Mouse (Mus musculus) heart, embryonic 14.5 days (tissue): ENCODE data around the gene 4430402I18Rik. TPM values are rescaled to one million over a fixed set of nuclear protein-coding genes. Genes with fewer than 3 reads are reported as not detected.

Source experiments
- ATAC-seq: fragments of 200-750 bp; cut with Nextera tagmentation; 2 replicates; pipeline ENCODE4 v1.8.0; 2017; ENCODE audit warnings: low read depth, moderate TSS enrichment; ENCODE audit not compliant: insufficient number of reproducible peaks, insufficient read depth, low FRiP score
- H3K27ac ChIP-seq, 2 experiments: fragments of 200-500 bp in 1 of 2; fragments of 300-500 bp in 1 of 2; sonication (generic) in 1 of 2; replicated peaks in 1 of 2; 2 replicates each; pipeline ENCODE4 v1.5.1; 2012 to 2014; ENCODE audit warnings: low read depth in 2 of 2, low read length in 2 of 2, control low read depth in 1 of 2, mild to moderate bottlenecking in 1 of 2, mixed read lengths in 1 of 2; ENCODE audit not compliant: control insufficient read depth in 1 of 2, insufficient read depth in 1 of 2
- H3K27me3 ChIP-seq: fragments of 300-500 bp; sonication (generic); 2 replicates; pipeline ENCODE4 v1.6.1; 2014; ENCODE audit warnings: mild to moderate bottlenecking, low read length, control low read depth; ENCODE audit not compliant: control insufficient read depth, insufficient read depth
- H3K36me3 ChIP-seq: fragments of 300-500 bp; sonication (generic); 2 replicates; pipeline ENCODE4 v1.6.1; 2014; ENCODE audit warnings: mild to moderate bottlenecking, control low read depth, low read length, mixed read lengths; ENCODE audit not compliant: control insufficient read depth, insufficient read depth
- H3K4me1 ChIP-seq, 2 experiments: fragments of 200-500 bp in 1 of 2; fragments of 300-500 bp in 1 of 2; sonication (generic) in 1 of 2; 2 replicates each; pipeline ENCODE4 v1.6.1; 2012 to 2014; ENCODE audit warnings: low read length in 2 of 2, control low read depth in 1 of 2, mixed read lengths in 1 of 2; ENCODE audit not compliant: control insufficient read depth in 2 of 2, insufficient read depth in 2 of 2
- H3K4me2 ChIP-seq: fragments of 300-500 bp; sonication (generic); 2 replicates; pipeline ENCODE4 v1.6.1; 2014; ENCODE audit warnings: mild to moderate bottlenecking, low read length
- H3K4me3 ChIP-seq, 2 experiments: fragments of 200-500 bp in 1 of 2; fragments of 300-500 bp in 1 of 2; sonication (generic) in 1 of 2; 2 replicates each; pipeline ENCODE4 v1.5.1; 2012 to 2014; ENCODE audit warnings: low read length in 2 of 2, mild to moderate bottlenecking in 2 of 2, control low read depth in 1 of 2, low read depth in 1 of 2, moderate library complexity in 1 of 2; ENCODE audit not compliant: control insufficient read depth in 1 of 2, insufficient read depth in 1 of 2
- H3K9ac ChIP-seq: fragments of 300-500 bp; sonication (generic); 2 replicates; pipeline ENCODE4 v1.6.1; 2014; ENCODE audit warnings: mild to moderate bottlenecking, low read length
- H3K9me3 ChIP-seq: fragments of 300-500 bp; sonication (generic); 2 replicates; pipeline ENCODE4 v1.6.1; 2016; ENCODE audit warnings: low read length, control low read depth; ENCODE audit not compliant: control insufficient read depth
- WGBS: fragments of 180-500 bp; shearing (Covaris S2); extraction: QIAGEN DNeasy Blood & Tissue Kit; methylation state at CpG from one replicate; pipeline ENCODE4 v1.1.7; 2014; 5-methylcytosine and 5-hydroxymethylcytosine counted together
- polyA plus RNA-seq: library from polyadenylated mRNA; unstranded; fragments of >200 nt; fragmentation: Nextera tagmentation; extraction: Ambion mirVana; gene quantifications from 2 replicates; pipeline ENCODE4 v1.2.1, GENCODE M21; 2014

Gene 4430402I18Rik
- polyA plus RNA-seq, 1 experiment from 2014 or later = 8.2 TPM

GRCm38 (mm10) chr19:28883126-28883525, 84.5 kb downstream of the 4430402I18Rik start:
- Histone ChIP-seq H3K9me3 (no peaks in the 10 kb centered on the region), H3K9ac (no peak overlapping the region), H3K27me3 (no peaks in the 10 kb centered on the region), H3K36me3 (no peaks in the 10 kb centered on the region), H3K4me2 (no peak overlapping the region), H3K4me1 (0 out of 4 replicates have a peak, but pooled peaks cover 0 to 3% of the 10 kb centered on the region in 2 experiments), H3K27ac (no peak overlapping the region), H3K4me3 (no peak overlapping the region)
- WGBS = 67% methylated on average over 1 of the region's 1 CpGs
- no peak for ATAC-seq

GRCm38 (mm10) chr19:28879476-28879875, 88.1 kb downstream of the 4430402I18Rik start:
- H3K9me3 ChIP-seq = no peaks in the 10 kb centered on the region
- H3K36me3 ChIP-seq = no peaks in the 10 kb centered on the region
- ATAC-seq = no peak
- no peak overlapping the region for H3K27ac ChIP-seq
- 0 out of 4 replicates have a peak, but pooled peaks cover 0 to 3% of the 10 kb centered on the region in 2 experiments for H3K4me1 ChIP-seq
- H3K9ac ChIP-seq = no peak overlapping the region
- WGBS = 88% methylated on average over 2 of the region's 2 CpGs
- no peaks in the 10 kb centered on the region for H3K27me3 ChIP-seq
- no peak overlapping the region for H3K4me3 ChIP-seq
- H3K4me2 ChIP-seq = no peak overlapping the region

GRCm38 (mm10) chr19:28870351-28870750, 97.2 kb downstream of the 4430402I18Rik start:
- Histone ChIP-seq H3K9me3 (no peaks in the 10 kb centered on the region), H3K36me3 (no peaks in the 10 kb centered on the region), H3K9ac (no peak overlapping the region), H3K27ac (no peak overlapping the region), H3K4me2 (no peak overlapping the region), H3K4me1 (no peaks in the 10 kb centered on the region), H3K4me3 (no peak overlapping the region), H3K27me3 (no peaks in the 10 kb centered on the region)
- WGBS = 73% methylated on average over 2 of the region's 2 CpGs
- no peak for ATAC-seq

GRCm38 (mm10) chr19:28869251-28869855, 98.2 kb downstream of the 4430402I18Rik start:
- Histone ChIP-seq H3K27ac (no peak overlapping the region), H3K9ac (no peak overlapping the region), H3K4me1 (no peaks in the 10 kb centered on the region), H3K9me3 (no peaks in the 10 kb centered on the region), H3K36me3 (no peaks in the 10 kb centered on the region), H3K27me3 (no peaks in the 10 kb centered on the region), H3K4me3 (no peak overlapping the region), H3K4me2 (no peak overlapping the region)
- 89% methylated on average over 6 of the region's 6 CpGs for WGBS
- no peak for ATAC-seq

- Histone ChIP-seq H3K9ac (no peak overlapping the region), H3K27me3 (no peaks in the 10 kb centered on the region), H3K4me1 (no peaks in the 10 kb centered on the region), H3K9me3 (no peaks in the 10 kb centered on the region), H3K27ac (no peak overlapping the region), H3K4me3 (no peak overlapping the region), H3K4me2 (no peak overlapping the region), H3K36me3 (no peaks in the 10 kb centered on the region)
- no peak for ATAC-seq
- WGBS = 83% methylated on average over 1 of the region's 1 CpGs
Observed at GRCm38 (mm10) chr19:28865501-28865900, 102.1 kb downstream of the 4430402I18Rik start.

GRCm38 (mm10) chr19:28864981-28865380, 102.6 kb downstream of the 4430402I18Rik start:
- Histone ChIP-seq H3K36me3 (no peaks in the 10 kb centered on the region), H3K4me2 (no peak overlapping the region), H3K4me3 (no peak overlapping the region), H3K9me3 (no peaks in the 10 kb centered on the region), H3K27ac (no peak overlapping the region), H3K4me1 (no peaks in the 10 kb centered on the region), H3K27me3 (no peaks in the 10 kb centered on the region), H3K9ac (no peak overlapping the region)
- WGBS = 83% methylated on average over 6 of the region's 6 CpGs
- no peak for ATAC-seq

- H3K36me3 ChIP-seq = no peaks in the 10 kb centered on the region
- no peaks in the 10 kb centered on the region for H3K27me3 ChIP-seq
- ATAC-seq = no peak
- no peaks in the 10 kb centered on the region for H3K4me1 ChIP-seq
- no peak overlapping the region for H3K4me2 ChIP-seq
- WGBS = 92% methylated on average over 10 of the region's 10 CpGs
- H3K9ac ChIP-seq = no peak overlapping the region
- H3K4me3 ChIP-seq = no peak overlapping the region
- H3K27ac ChIP-seq = no peak overlapping the region
- no peaks in the 10 kb centered on the region for H3K9me3 ChIP-seq
Observed at GRCm38 (mm10) chr19:28863626-28864025, 104.0 kb downstream of the 4430402I18Rik start.

- no peak for ATAC-seq
Observed at GRCm38 (mm10) chr19:28860246-28860645, 107.4 kb downstream of the 4430402I18Rik start.

More at GRCm38 (mm10) chr19:28860246-28860645, 107.4 kb downstream of the 4430402I18Rik start:
- H3K4me3 ChIP-seq = no peak overlapping the region
- H3K9me3 ChIP-seq = no peaks in the 10 kb centered on the region
- no peaks in the 10 kb centered on the region for H3K36me3 ChIP-seq
- WGBS = 78% methylated on average over 2 of the region's 2 CpGs
- no peak overlapping the region for H3K4me2 ChIP-seq
- no peak overlapping the region for H3K27ac ChIP-seq
- no peak overlapping the region for H3K9ac ChIP-seq
- H3K4me1 ChIP-seq = no peaks in the 10 kb centered on the region
- no peaks in the 10 kb centered on the region for H3K27me3 ChIP-seq
